Mouse (Mus musculus) embryonic facial prominence, embryonic 14.5 days (tissue): ENCODE data around the gene Ank2. TPM values are rescaled to one million over a fixed set of nuclear protein-coding genes. Genes with fewer than 3 reads are reported as not detected.

Experiments used
- ATAC-seq: fragments of 200-750 bp; cut with Nextera tagmentation; 2 replicates; pipeline ENCODE4 v1.8.0; 2017; ENCODE audit warnings: low read depth, moderate number of reproducible peaks, moderate TSS enrichment
- DNase-seq: peaks from one replicate; pipeline ENCODE4 v3.0.0-alpha.2; 2015; ENCODE audit warnings: low spot score
- H3K27ac ChIP-seq: fragments of 300-500 bp; sonication (generic); replicated peaks from 2 replicates; pipeline ENCODE4 v1.5.1; 2014; ENCODE audit warnings: low read depth, mild to moderate bottlenecking, low read length, moderate library complexity
- H3K27me3 ChIP-seq: fragments of 300-500 bp; sonication (generic); replicated peaks from 2 replicates; pipeline ENCODE4 v1.6.1; 2014; ENCODE audit warnings: low read length; ENCODE audit not compliant: control insufficient read depth, insufficient read depth
- H3K36me3 ChIP-seq: fragments of 300-500 bp; sonication (generic); 2 replicates; pipeline ENCODE4 v1.6.1; 2014; ENCODE audit warnings: low read length, mixed read lengths; ENCODE audit not compliant: control insufficient read depth, insufficient read depth
- H3K4me1 ChIP-seq: fragments of 300-500 bp; sonication (generic); 2 replicates; pipeline ENCODE4 v1.6.1; 2014; ENCODE audit warnings: antibody characterized with exemption, low read length; ENCODE audit not compliant: control insufficient read depth, insufficient read depth
- H3K4me2 ChIP-seq: fragments of 300-500 bp; sonication (generic); 2 replicates; pipeline ENCODE4 v1.6.1; 2014; ENCODE audit warnings: low read depth, mild to moderate bottlenecking, low read length, moderate library complexity, mixed read lengths
- H3K4me3 ChIP-seq: fragments of 300-500 bp; sonication (generic); 2 replicates; pipeline ENCODE4 v1.5.1; 2014; ENCODE audit warnings: low read depth, mild to moderate bottlenecking, low read length
- H3K9ac ChIP-seq: fragments of 300-500 bp; sonication (generic); 2 replicates; pipeline ENCODE4 v1.6.1; 2014; ENCODE audit warnings: low read depth, mild to moderate bottlenecking, low read length, moderate library complexity, mixed read lengths
- H3K9me3 ChIP-seq: fragments of 300-500 bp; sonication (generic); 2 replicates; pipeline ENCODE4 v1.6.1; 2016; ENCODE audit warnings: low read length; ENCODE audit not compliant: control insufficient read depth
- WGBS: fragments of 180-500 bp; shearing (Covaris S2); extraction: QIAGEN DNeasy Blood & Tissue Kit; methylation state at CpG from one replicate; pipeline ENCODE4 v1.1.7; 2014; 5-methylcytosine and 5-hydroxymethylcytosine counted together
- polyA plus RNA-seq: library from polyadenylated mRNA; unstranded; fragments of >200 nt; fragmentation: Nextera tagmentation; extraction: Ambion mirVana; gene quantifications from 2 replicates; pipeline ENCODE4 v1.2.1, GENCODE M21; 2014

Gene Ank2
- polyA plus RNA-seq, 1 experiment from 2014 or later: 48.3 TPM

- H3K4me1 ChIP-seq: no peaks in the 10 kb centered on the region
- no peak overlapping the region for H3K27ac ChIP-seq
- DNase-seq (no peak), ATAC-seq (no peak)
- no peak overlapping the region for H3K4me2 ChIP-seq
- H3K4me3 ChIP-seq: no peak overlapping the region
- no peak overlapping the region for H3K9ac ChIP-seq
- 62% methylated on average over 4 of the region's 4 CpGs for WGBS
- H3K36me3 ChIP-seq: no peaks in the 10 kb centered on the region
- no peaks in the 10 kb centered on the region for H3K27me3 ChIP-seq
- H3K9me3 ChIP-seq: no peaks in the 10 kb centered on the region
These were observed 45.4 kb downstream of the Ank2 start for GRCm38 (mm10) chr3:127453738-127454137.

- H3K4me3 ChIP-seq: no peak overlapping the region
- ATAC-seq (no peak), DNase-seq (no peak)
- WGBS: 72% methylated on average over 6 of the region's 6 CpGs
- no peaks in the 10 kb centered on the region for H3K9me3 ChIP-seq
- no peaks in the 10 kb centered on the region for H3K36me3 ChIP-seq
- no peaks in the 10 kb centered on the region for H3K4me1 ChIP-seq
- no peak overlapping the region for H3K9ac ChIP-seq
- no peaks in the 10 kb centered on the region for H3K27me3 ChIP-seq
- H3K4me2 ChIP-seq: no peak overlapping the region
- no peak overlapping the region for H3K27ac ChIP-seq
These were observed 45.9 kb downstream of the Ank2 start for GRCm38 (mm10) chr3:127453254-127453653.

GRCm38 (mm10) chr3:127452233-127452632, 46.9 kb downstream of the Ank2 start:
- no peaks in the 10 kb centered on the region for H3K9me3 ChIP-seq
- H3K4me2 ChIP-seq: no peak overlapping the region
- H3K27me3 ChIP-seq: no peaks in the 10 kb centered on the region
- no peak overlapping the region for H3K9ac ChIP-seq
- no peaks in the 10 kb centered on the region for H3K36me3 ChIP-seq
- H3K4me3 ChIP-seq: no peak overlapping the region
- H3K4me1 ChIP-seq: no peaks in the 10 kb centered on the region
- DNase-seq (peak; percentile 39), ATAC-seq (no peak)
- H3K27ac ChIP-seq: no peak overlapping the region
- WGBS: 63% methylated on average over 13 of the region's 13 CpGs

GRCm38 (mm10) chr3:127451741-127452140, 47.4 kb downstream of the Ank2 start:
- WGBS: 71% methylated on average over 9 of the region's 9 CpGs
- no peak overlapping the region for H3K9ac ChIP-seq
- H3K4me3 ChIP-seq: no peak overlapping the region
- no peaks in the 10 kb centered on the region for H3K27me3 ChIP-seq
- H3K9me3 ChIP-seq: no peaks in the 10 kb centered on the region
- ATAC-seq: no peak
- no peak for DNase-seq
- H3K27ac ChIP-seq: no peak overlapping the region
- H3K36me3 ChIP-seq: no peaks in the 10 kb centered on the region
- no peaks in the 10 kb centered on the region for H3K4me1 ChIP-seq
- H3K4me2 ChIP-seq: no peak overlapping the region

- H3K27ac ChIP-seq: no peak overlapping the region
- ATAC-seq (no peak), DNase-seq (peak; percentile 16)
- H3K4me1 ChIP-seq: no peaks in the 10 kb centered on the region
- no peaks in the 10 kb centered on the region for H3K9me3 ChIP-seq
- no peaks in the 10 kb centered on the region for H3K27me3 ChIP-seq
- no peaks in the 10 kb centered on the region for H3K36me3 ChIP-seq
- H3K9ac ChIP-seq: no peak overlapping the region
- no peak overlapping the region for H3K4me3 ChIP-seq
- WGBS: 9% methylated on average over 3 of the region's 3 CpGs
- no peak overlapping the region for H3K4me2 ChIP-seq
These were observed 48.1 kb downstream of the Ank2 start for GRCm38 (mm10) chr3:127451070-127451469.

- H3K27ac ChIP-seq: no peak overlapping the region
- H3K27me3 ChIP-seq: no peaks in the 10 kb centered on the region
- WGBS: 47% methylated on average over 5 of the region's 5 CpGs
- no peaks in the 10 kb centered on the region for H3K4me1 ChIP-seq
- peak; percentile 64 for DNase-seq
- no peak overlapping the region for H3K4me3 ChIP-seq
- H3K4me2 ChIP-seq: no peak overlapping the region
- no peaks in the 10 kb centered on the region for H3K9me3 ChIP-seq
- H3K36me3 ChIP-seq: no peaks in the 10 kb centered on the region
- H3K9ac ChIP-seq: no peak overlapping the region
- ATAC-seq: peak; percentile 70
These were observed 53.0 kb downstream of the Ank2 start for GRCm38 (mm10) chr3:127446173-127446572.

- no peaks in the 10 kb centered on the region for H3K4me1 ChIP-seq
- H3K4me2 ChIP-seq: no peak overlapping the region
- no peaks in the 10 kb centered on the region for H3K27me3 ChIP-seq
- H3K9ac ChIP-seq: no peak overlapping the region
- H3K36me3 ChIP-seq: no peaks in the 10 kb centered on the region
- no peak overlapping the region for H3K4me3 ChIP-seq
- ATAC-seq (peak; percentile 83), DNase-seq (peak; percentile 32)
- no peak overlapping the region for H3K27ac ChIP-seq
- H3K9me3 ChIP-seq: no peaks in the 10 kb centered on the region
- 47% methylated on average over 3 of the region's 3 CpGs for WGBS
These were observed 65.9 kb downstream of the Ank2 start for GRCm38 (mm10) chr3:127433291-127433690.

GRCm38 (mm10) chr3:127429866-127430265, 69.3 kb downstream of the Ank2 start:
- no peaks in the 10 kb centered on the region for H3K9me3 ChIP-seq
- H3K4me1 ChIP-seq: no peaks in the 10 kb centered on the region
- H3K27me3 ChIP-seq: no peaks in the 10 kb centered on the region
- H3K9ac ChIP-seq: no peak overlapping the region
- no peak overlapping the region for H3K4me3 ChIP-seq
- no peaks in the 10 kb centered on the region for H3K36me3 ChIP-seq
- ATAC-seq (no peak), DNase-seq (no peak)
- no peak overlapping the region for H3K27ac ChIP-seq
- H3K4me2 ChIP-seq: no peak overlapping the region
- 70% methylated on average over 13 of the region's 13 CpGs for WGBS

- H3K4me3 ChIP-seq: no peak overlapping the region
- no peak overlapping the region for H3K27ac ChIP-seq
- H3K36me3 ChIP-seq: no peaks in the 10 kb centered on the region
- no peak for ATAC-seq
- H3K4me1 ChIP-seq: no peaks in the 10 kb centered on the region
- no peak overlapping the region for H3K9ac ChIP-seq
- no peak overlapping the region for H3K4me2 ChIP-seq
- H3K27me3 ChIP-seq: no peaks in the 10 kb centered on the region
- DNase-seq: no peak
- H3K9me3 ChIP-seq: no peaks in the 10 kb centered on the region
- WGBS: 93% methylated on average over 3 of the region's 3 CpGs
These were observed 70.6 kb downstream of the Ank2 start for GRCm38 (mm10) chr3:127428527-127428926.
